Mouse (Mus musculus): ENCODE measurements around the gene Arhgef10l. TPM values are rescaled to one million over a fixed set of nuclear protein-coding genes. Genes with fewer than 3 reads are reported as not detected.

Gene Arhgef10l
- polyA plus RNA-seq, 1 experiment from 2014 or later = 34.1 TPM

DNA sequence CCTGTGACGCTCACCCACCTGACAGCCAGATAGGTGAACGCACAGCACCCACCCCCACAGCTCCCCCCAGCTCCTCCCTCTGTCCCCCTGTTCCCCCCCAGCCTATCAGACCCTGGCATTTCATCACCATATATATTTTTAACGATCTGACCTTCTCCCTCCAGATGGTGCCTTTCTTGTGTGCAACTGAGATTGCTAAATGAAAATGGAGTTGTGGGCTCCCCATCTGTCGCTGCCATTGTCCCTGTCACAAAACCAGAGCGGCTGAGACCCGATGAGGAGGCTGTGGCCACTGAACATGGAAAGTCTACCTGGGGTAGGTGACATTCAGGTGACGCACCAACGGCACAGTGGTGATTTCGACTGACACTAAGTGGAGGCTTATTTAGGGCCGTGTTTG, 109.3 kb downstream of the Arhgef10l start:
- DNase-seq (ENCODE audit: low read depth, low spot score) (no peak), ATAC-seq (no peak)

DNA sequence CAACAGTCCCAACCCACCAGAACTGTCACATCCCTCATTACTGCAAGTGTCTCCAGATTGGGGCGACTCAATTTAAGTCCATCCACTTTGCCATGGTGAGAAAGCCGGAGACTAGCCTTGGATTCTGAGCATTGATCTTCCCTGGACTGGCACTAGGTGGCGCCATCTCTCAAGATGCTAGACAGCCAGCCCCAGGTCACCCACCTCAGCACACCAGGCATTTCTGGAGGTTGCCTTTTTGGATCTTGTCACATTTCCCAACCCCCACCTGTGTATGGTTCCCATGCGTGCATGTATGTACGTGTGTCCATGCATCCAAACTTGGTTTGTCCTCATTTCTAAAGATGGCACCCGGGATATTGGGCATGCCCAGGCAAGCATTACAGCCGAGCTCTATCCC, 110.5 kb downstream of the Arhgef10l start:
- no peak for TF ChIP-seq CTCF (IDR thresholded peaks at IDR 0.05)
- POLR2A ChIA-PET = no interaction called here
- no peaks in the 10 kb centered on the region for H3K27me3 ChIP-seq
- in situ Hi-C loops (cut with MboI; ENCODE audit: low pct_unique_long_range_greater_than_20kb) = no loop called here
- DNase-seq (ENCODE audit: low read depth, low spot score) (no peak), ATAC-seq (no peak)
- CTCF ChIA-PET = interaction anchor here (1.0 kb wide), 3 partner anchors 10 to 28 kb away, joined by 3 read pairs; no protein-coding TSS in a partner anchor

More for the DNA sequence above, 109.3 kb downstream of the Arhgef10l start:
- no peaks in the 10 kb centered on the region for H3K27me3 ChIP-seq
- ChIA-PET CTCF (no interaction called here), POLR2A (no interaction called here)
- no peak for TF ChIP-seq CTCF (IDR thresholded peaks at IDR 0.05)
- in situ Hi-C loops (cut with MboI; ENCODE audit: low pct_unique_long_range_greater_than_20kb) = no loop called here

DNA sequence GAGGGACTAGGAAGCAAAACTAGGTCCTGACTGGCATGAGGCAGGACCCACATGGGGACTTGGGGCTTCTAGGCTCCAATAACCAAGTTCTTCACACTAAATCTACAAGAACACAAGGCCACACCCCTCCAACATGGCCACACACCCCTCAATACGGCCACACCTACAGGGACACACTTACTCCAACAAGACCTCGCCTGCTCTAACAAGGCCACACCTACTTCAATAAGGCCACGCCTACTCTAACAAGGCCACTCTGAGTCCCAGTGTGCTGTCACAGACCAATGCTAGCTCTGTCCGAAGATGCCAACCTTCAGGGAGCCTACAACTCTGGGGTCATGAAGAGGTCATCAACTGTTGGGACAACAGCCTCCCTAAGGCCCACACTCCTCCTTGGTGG, 111.3 kb downstream of the Arhgef10l start:
- ChIA-PET POLR2A (no interaction called here), CTCF (interaction anchor here (1.0 kb wide), 1 partner anchor 15 kb away, joined by 3 read pairs; no protein-coding TSS in a partner anchor)
- no peak for TF ChIP-seq CTCF (IDR thresholded peaks at IDR 0.05)
- in situ Hi-C loops (cut with MboI; ENCODE audit: low pct_unique_long_range_greater_than_20kb) = loop anchor here (5.0 kb wide), 1 partner anchor 123 kb away; no protein-coding TSS in a partner anchor
- DNase-seq (ENCODE audit: low read depth, low spot score) = no peak
- ATAC-seq = no peak
- no peaks in the 10 kb centered on the region for H3K27me3 ChIP-seq

DNA sequence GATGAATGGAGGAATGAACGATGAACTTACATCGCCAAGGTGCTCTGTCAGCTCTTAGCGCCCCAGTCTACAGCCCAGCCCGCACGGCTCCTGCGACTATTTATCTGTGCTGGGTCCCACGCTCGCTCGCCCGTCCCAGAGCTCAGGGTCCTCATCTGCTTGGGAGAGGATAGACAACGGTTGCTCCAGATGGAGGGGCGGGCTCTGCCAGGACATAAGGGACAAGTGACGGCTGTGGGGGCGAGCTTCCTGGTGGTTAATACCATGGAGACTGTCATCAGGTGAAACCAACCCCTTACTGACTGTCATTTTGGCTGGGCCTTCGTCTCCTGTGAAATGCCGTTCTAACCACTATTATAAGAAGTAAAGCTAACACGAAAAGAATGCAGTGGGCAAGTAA, 114.0 kb downstream of the Arhgef10l start:
- ATAC-seq (no peak), DNase-seq (ENCODE audit: low read depth, low spot score) (no peak)
- POLR2A ChIA-PET = interaction anchor here (0.7 kb wide), 1 partner anchor 128 kb away, joined by 3 read pairs; no protein-coding TSS in a partner anchor
- CTCF ChIA-PET = interaction anchor here (0.7 kb wide), 1 partner anchor 8 kb away, joined by 3 read pairs; no protein-coding TSS in a partner anchor
- no peaks in the 10 kb centered on the region for H3K27me3 ChIP-seq
- in situ Hi-C loops (cut with MboI; ENCODE audit: low pct_unique_long_range_greater_than_20kb) = loop anchor here (5.0 kb wide), 1 partner anchor 126 kb away; no protein-coding TSS in a partner anchor
- no peak for TF ChIP-seq CTCF (IDR thresholded peaks at IDR 0.05)

DNA sequence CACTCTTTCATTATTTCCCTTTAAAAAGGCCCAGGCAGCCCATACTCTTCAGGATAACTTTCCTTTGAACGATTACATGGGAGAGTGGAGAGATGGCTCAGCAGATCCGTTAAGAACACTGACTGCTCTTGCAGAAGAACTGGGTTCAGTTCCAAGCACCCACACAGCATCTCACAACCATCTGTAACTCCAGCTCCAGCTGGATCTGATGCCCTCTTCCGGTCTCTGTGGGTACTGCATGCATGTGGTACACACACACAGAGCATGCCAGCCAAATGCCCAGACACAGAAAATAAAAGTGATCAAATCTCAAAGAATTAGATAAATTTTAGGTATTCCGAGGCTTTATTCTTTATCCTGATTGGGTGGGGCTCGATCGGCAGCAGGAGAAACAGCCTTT, 115.1 kb downstream of the Arhgef10l start:
- POLR2A ChIA-PET = interaction anchor here (1.5 kb wide), 1 partner anchor 15 kb away, joined by 4 read pairs; no protein-coding TSS in a partner anchor
- CTCF ChIA-PET = no interaction called here
- in situ Hi-C loops (cut with MboI; ENCODE audit: low pct_unique_long_range_greater_than_20kb) = loop anchor here (5.0 kb wide), 1 partner anchor 127 kb away; no protein-coding TSS in a partner anchor
- ATAC-seq (no peak), DNase-seq (ENCODE audit: low read depth, low spot score) (no peak)
- H3K27me3 ChIP-seq = no peaks in the 10 kb centered on the region
- TF ChIP-seq CTCF (IDR thresholded peaks at IDR 0.05) = no peak

DNA sequence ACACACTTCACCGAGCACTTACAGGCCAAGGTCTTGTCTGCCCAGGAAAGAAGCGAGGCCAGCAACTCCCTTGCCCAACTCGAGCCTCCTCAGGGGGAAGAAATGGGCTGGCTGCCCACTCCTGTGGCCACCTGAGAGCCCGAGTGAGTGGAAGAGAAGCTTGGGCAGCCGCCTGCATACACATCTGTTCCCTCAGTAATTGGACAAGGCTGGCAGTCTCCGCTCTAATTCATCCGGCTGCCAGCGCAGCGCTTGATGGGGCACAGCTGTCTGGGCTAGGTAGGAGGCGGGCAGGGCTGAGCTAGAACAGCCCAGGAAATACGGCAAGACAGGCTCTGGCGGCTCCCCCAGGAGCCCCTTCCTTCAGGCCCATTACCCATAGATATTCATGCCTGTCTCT, 115.8 kb downstream of the Arhgef10l start:
- in situ Hi-C loops (cut with MboI; ENCODE audit: low pct_unique_long_range_greater_than_20kb) = loop anchor here (5.0 kb wide), 2 partner anchors 127 to 298 kb away; no protein-coding TSS in a partner anchor
- H3K27me3 ChIP-seq = no peaks in the 10 kb centered on the region
- CTCF ChIA-PET = no interaction called here
- TF ChIP-seq CTCF (IDR thresholded peaks at IDR 0.05) = no peak
- ATAC-seq (no peak), DNase-seq (ENCODE audit: low read depth, low spot score) (no peak)
- POLR2A ChIA-PET = interaction anchor here (1.5 kb wide), 1 partner anchor 14 kb away, joined by 4 read pairs; no protein-coding TSS in a partner anchor

DNA sequence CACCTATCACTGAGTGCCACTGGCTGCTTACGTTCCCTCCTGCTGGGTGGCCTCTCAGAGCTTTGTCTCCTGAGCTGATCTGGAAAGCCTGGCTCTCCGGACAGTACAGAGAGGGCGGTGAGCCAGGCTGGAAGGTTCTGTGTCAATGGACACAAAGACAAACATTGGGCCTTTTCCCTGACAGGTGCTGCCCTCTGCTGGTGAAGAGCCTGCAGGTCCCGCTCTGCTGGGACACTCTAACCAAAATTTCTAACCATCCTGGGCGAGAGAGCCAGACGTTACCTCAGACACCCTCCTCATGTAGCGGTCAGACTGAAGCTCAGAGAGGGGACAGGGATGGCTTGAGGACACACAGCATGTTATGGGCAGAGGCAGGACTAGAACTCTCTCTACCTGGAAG, 118.3 kb downstream of the Arhgef10l start:
- CTCF ChIA-PET = interaction anchor here (1.2 to 1.5 kb wide), 2 partner anchors 10 to 88 kb away, joined by 3 to 7 read pairs; no protein-coding TSS in a partner anchor

DNA sequence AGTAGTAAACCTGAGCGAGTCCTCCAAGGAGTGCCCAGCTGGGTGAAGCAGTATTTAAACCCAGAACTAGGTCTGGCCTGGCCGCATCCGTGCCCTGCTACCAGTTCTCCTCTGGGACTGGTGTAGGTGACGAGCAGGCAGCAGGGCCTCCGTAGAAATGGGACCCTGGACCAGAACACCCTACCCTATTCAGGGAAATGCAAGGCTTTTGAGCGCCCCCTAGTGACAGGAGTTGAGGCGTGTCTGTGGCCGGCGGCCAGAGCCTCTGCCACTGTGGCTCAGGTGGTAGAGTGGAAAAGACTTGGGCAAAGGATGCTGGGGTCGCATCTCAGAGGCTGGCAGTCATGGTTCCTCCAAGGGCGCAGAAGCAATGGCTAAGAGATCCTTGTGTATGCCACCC, 126.7 kb downstream of the Arhgef10l start:
- DNase-seq (ENCODE audit: low read depth, low spot score) (no peak), ATAC-seq (no peak)
- ChIA-PET POLR2A (no interaction called here), CTCF (interaction anchor here (1.0 to 2.7 kb wide), 3 partner anchors 8 to 16 kb away, joined by 3 to 7 read pairs (median 3); no protein-coding TSS in a partner anchor)
- no peaks in the 10 kb centered on the region for H3K27me3 ChIP-seq
- TF ChIP-seq CTCF (IDR thresholded peaks at IDR 0.05) = no peak
- in situ Hi-C loops (cut with MboI; ENCODE audit: low pct_unique_long_range_greater_than_20kb) = no loop called here

More for the DNA sequence above, 118.3 kb downstream of the Arhgef10l start:
- in situ Hi-C loops (cut with MboI; ENCODE audit: low pct_unique_long_range_greater_than_20kb) = loop anchor here (5.0 kb wide), 1 partner anchor 295 kb away; no protein-coding TSS in a partner anchor
- ATAC-seq (no peak), DNase-seq (ENCODE audit: low read depth, low spot score) (no peak)
- H3K27me3 ChIP-seq = no peaks in the 10 kb centered on the region
- TF ChIP-seq CTCF (IDR thresholded peaks at IDR 0.05) = no peak
- POLR2A ChIA-PET = no interaction called here

DNA sequence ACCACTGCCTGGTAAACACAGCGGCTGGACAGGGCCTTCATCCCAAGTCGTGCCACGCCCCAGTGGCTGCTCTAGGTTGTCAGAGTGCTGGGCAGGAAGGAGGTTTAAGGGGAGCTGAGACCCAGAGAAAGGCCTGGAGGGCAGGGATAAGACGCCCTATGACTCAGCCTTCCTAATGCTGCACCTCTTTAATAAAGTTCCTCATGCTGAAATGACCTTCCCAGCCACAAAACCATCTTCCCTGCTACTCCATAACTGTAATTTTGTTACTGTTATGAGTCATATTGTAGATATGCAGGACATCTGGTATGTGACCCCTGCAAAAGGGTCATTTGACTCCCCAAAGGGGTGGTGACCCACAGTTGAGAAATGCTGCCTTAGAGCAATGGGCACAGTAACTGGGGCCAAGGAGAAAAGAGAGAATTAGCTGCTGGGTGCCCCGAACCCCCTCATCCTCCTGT, 128.2 kb downstream of the Arhgef10l start:
- no peak for TF ChIP-seq CTCF (IDR thresholded peaks at IDR 0.05)
- in situ Hi-C loops (cut with MboI; ENCODE audit: low pct_unique_long_range_greater_than_20kb) = no loop called here
- no peak for DNase-seq (ENCODE audit: low read depth, low spot score)
- H3K27me3 ChIP-seq = no peaks in the 10 kb centered on the region
- CTCF ChIA-PET = interaction anchor here (2.7 kb wide), 1 partner anchor 10 kb away, joined by 7 read pairs; no protein-coding TSS in a partner anchor
- ATAC-seq = peak; percentile 37
- POLR2A ChIA-PET = no interaction called here

DNA sequence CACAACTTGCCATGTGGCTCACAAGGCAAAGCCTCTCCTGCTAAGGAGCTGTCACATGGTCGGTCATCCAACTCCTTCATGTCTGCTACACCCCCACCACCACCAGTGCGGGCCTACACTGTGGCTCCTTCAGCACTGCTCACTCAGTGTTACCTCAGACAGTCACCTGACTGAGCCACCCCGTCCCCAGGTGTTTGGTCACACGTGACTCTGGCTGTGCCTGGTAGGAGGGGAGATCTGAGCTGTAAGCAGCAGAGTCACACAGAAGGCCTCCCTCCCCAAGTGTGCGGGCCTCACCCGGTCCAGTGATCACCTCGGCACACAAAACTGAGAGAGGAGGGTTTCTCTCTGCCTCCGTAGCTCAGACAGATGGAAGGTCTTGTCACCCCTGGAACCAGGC, 130.5 kb downstream of the Arhgef10l start:
- CTCF ChIA-PET = no interaction called here
- in situ Hi-C loops (cut with MboI; ENCODE audit: low pct_unique_long_range_greater_than_20kb) = no loop called here
- DNase-seq (ENCODE audit: low read depth, low spot score) = no peak
- no peak for ATAC-seq
- TF ChIP-seq CTCF (IDR thresholded peaks at IDR 0.05) = no peak
- no peaks in the 10 kb centered on the region for H3K27me3 ChIP-seq
- POLR2A ChIA-PET = interaction anchor here (1.2 kb wide), 1 partner anchor 15 kb away, joined by 4 read pairs; no protein-coding TSS in a partner anchor

DNA sequence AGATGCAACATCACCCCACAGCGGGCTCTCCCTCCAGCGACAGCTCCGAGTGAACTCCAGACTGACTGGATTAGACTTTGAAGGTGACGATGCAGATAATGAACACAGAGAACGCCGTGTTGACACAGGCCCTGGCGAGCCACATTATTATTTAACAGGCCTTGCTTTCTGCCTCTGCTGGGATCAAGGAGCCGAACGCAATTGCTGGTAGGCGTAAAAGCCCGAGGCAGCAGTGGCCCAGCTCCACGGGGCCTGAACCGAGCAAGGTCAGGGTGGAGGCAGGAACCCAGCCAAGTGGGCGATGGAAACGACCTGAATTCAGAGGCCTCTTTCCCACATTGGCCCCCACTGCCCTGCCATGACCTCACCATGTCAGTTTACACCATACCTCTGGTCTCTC, 133.5 kb downstream of the Arhgef10l start:
- H3K27me3 ChIP-seq = no peaks in the 10 kb centered on the region
- no peak for TF ChIP-seq CTCF (IDR thresholded peaks at IDR 0.05)
- CTCF ChIA-PET = no interaction called here
- in situ Hi-C loops (cut with MboI; ENCODE audit: low pct_unique_long_range_greater_than_20kb) = no loop called here
- ATAC-seq (no peak), DNase-seq (ENCODE audit: low read depth, low spot score) (no peak)
- POLR2A ChIA-PET = no interaction called here
